Mouse (Mus musculus) macrophage (primary cell): ENCODE data around the gene Plpp1. TPM values are rescaled to one million over a fixed set of nuclear protein-coding genes. Genes with fewer than 3 reads are reported as not detected.

Experiments used
- H3K27ac ChIP-seq: fragments of 350-480 bp; formaldehyde crosslinking; 2 replicates; pipeline ENCODE4 v1.9.0; 2021
- H3K36me3 ChIP-seq: fragments of 350-480 bp; formaldehyde crosslinking; 2 replicates; pipeline ENCODE4 v1.9.0; 2021; ENCODE audit errors: inconsistent target
- H3K4me3 ChIP-seq: fragments of 350-480 bp; formaldehyde crosslinking; 2 replicates; pipeline ENCODE4 v1.9.0; 2021; ENCODE audit errors: inconsistent target
- H3K79me2 ChIP-seq: fragments of 350-480 bp; formaldehyde crosslinking; 2 replicates; pipeline ENCODE4 v1.9.0; 2021; ENCODE audit errors: inconsistent target
- WGBS: methylation state at CpG from one replicate; pipeline ENCODE4 v1.1.7; 2026; ENCODE audit warnings: inconsistent platforms; ENCODE audit not compliant: missing documents; 5-methylcytosine and 5-hydroxymethylcytosine counted together
- polyA plus RNA-seq: library from polyadenylated mRNA; stranded (reverse); fragments of 250-400 nt; gene quantifications from 3 replicates; pipeline ENCODE4 v1.2.4, GENCODE M21; 2018; ENCODE audit warnings: inconsistent platforms

The Plpp1 gene
- polyA plus RNA-seq, 1 experiment from 2014 or later = 0.46 TPM

GRCm38 (mm10) chr13:112845931-112846330 is 45.3 kb downstream of the Plpp1 start:
- 80% methylated on average over 3 of the region's 3 CpGs for WGBS
- Histone ChIP-seq H3K79me2 (no peaks in the 10 kb centered on the region), H3K4me3 (no peak overlapping the region), H3K27ac (no peak overlapping the region), H3K36me3 (no peaks in the 10 kb centered on the region)

DNA sequence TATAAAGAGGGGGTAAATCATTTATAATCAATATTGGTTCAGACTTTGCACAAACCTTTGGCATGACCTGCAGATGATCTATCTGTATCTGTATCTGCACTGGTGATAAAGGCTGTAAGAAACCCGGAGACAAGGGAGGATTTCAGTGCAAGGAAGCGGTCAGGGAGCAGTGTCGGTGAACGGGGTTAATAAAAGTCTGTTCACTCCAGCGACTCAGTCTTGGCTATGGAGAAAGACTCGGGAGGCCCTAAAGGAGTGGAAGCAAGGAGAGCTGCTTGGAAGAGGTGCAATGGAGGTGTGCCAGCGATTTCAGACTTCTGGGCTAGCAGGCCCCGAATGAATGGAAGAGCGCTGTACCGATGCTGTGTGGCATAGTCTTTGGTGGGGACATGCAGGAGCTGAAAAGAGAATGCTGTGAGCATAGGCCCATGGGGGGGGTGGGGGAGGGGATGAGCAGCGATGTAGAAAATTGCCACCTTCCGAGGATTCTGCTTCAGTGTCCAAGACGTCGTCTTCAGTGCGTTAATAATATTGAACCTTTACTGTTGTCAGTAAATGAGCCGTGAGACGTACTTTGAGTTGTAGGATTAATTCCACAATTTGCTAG is 53.2 kb downstream of the Plpp1 start:
- WGBS = 90% methylated on average over 17 of the region's 17 CpGs
- no peaks in the 10 kb centered on the region for H3K36me3 ChIP-seq
- H3K27ac ChIP-seq = no peak overlapping the region
- no peak overlapping the region for H3K4me3 ChIP-seq
- no peaks in the 10 kb centered on the region for H3K79me2 ChIP-seq

GRCm38 (mm10) chr13:112854402-112854801 is 53.8 kb downstream of the Plpp1 start:
- Histone ChIP-seq H3K27ac (no peak overlapping the region), H3K79me2 (no peaks in the 10 kb centered on the region), H3K36me3 (no peaks in the 10 kb centered on the region), H3K4me3 (no peak overlapping the region)
- 74% methylated on average over 6 of the region's 6 CpGs for WGBS

- WGBS = 96% methylated on average over 7 of the region's 7 CpGs
- H3K27ac ChIP-seq = no peak overlapping the region
- H3K36me3 ChIP-seq = no peaks in the 10 kb centered on the region
- no peaks in the 10 kb centered on the region for H3K79me2 ChIP-seq
- no peak overlapping the region for H3K4me3 ChIP-seq
These were observed 57.3 kb downstream of the Plpp1 start for GRCm38 (mm10) chr13:112857921-112858320.

GRCm38 (mm10) chr13:112859574-112860134 is 59.1 kb downstream of the Plpp1 start:
- Histone ChIP-seq H3K79me2 (no peaks in the 10 kb centered on the region), H3K4me3 (no peak overlapping the region), H3K36me3 (no peaks in the 10 kb centered on the region), H3K27ac (no peak overlapping the region)
- WGBS = 89% methylated on average over 19 of the region's 21 CpGs

DNA sequence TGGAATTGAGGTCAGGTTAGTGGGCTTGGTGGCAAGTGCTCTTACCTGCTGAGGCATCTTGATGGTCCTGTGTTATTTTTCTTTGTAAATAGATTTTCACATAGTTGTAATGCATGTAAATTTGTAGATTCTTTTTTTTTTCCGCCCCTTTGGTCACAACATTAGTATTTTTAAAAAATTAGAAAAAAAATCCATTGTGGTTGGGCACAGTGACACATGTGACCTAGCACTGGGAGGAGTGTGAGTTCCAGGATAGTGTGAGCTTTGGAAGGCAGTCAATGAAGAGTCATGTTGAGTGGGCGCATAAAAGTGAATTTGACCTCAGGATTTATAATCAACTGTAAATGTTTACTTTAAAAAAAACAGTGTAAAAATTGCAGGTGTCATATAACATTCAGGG is 59.8 kb downstream of the Plpp1 start:
- Histone ChIP-seq H3K27ac (no peak overlapping the region), H3K79me2 (no peaks in the 10 kb centered on the region), H3K4me3 (no peak overlapping the region), H3K36me3 (peaks cover 6% of the 10 kb centered on the region; the same call in 1 of the 2 replicates)
- WGBS = 90% methylated on average over 2 of the region's 2 CpGs

- Histone ChIP-seq H3K4me3 (no peak overlapping the region), H3K79me2 (no peaks in the 10 kb centered on the region), H3K36me3 (peaks cover 11% of the 10 kb centered on the region; the same call in 1 of the 2 replicates), H3K27ac (no peak overlapping the region)
- 97% methylated on average over 8 of the region's 9 CpGs for WGBS
These were observed 60.3 kb downstream of the Plpp1 start for GRCm38 (mm10) chr13:112860911-112861310.

- no peak overlapping the region for H3K4me3 ChIP-seq
- no peak overlapping the region for H3K27ac ChIP-seq
- H3K36me3 ChIP-seq = peaks cover 15% of the 10 kb centered on the region
- H3K79me2 ChIP-seq = no peaks in the 10 kb centered on the region
- 93% methylated on average over 4 of the region's 5 CpGs for WGBS
These were observed 61.3 kb downstream of the Plpp1 start for GRCm38 (mm10) chr13:112861825-112862306.

- H3K4me3 ChIP-seq = no peak overlapping the region
- H3K79me2 ChIP-seq = no peaks in the 10 kb centered on the region
- peaks cover 20% of the 10 kb centered on the region for H3K36me3 ChIP-seq
- 90% methylated on average over 3 of the region's 3 CpGs for WGBS
- no peak overlapping the region for H3K27ac ChIP-seq
These were observed 61.8 kb downstream of the Plpp1 start for GRCm38 (mm10) chr13:112862342-112862741.

DNA sequence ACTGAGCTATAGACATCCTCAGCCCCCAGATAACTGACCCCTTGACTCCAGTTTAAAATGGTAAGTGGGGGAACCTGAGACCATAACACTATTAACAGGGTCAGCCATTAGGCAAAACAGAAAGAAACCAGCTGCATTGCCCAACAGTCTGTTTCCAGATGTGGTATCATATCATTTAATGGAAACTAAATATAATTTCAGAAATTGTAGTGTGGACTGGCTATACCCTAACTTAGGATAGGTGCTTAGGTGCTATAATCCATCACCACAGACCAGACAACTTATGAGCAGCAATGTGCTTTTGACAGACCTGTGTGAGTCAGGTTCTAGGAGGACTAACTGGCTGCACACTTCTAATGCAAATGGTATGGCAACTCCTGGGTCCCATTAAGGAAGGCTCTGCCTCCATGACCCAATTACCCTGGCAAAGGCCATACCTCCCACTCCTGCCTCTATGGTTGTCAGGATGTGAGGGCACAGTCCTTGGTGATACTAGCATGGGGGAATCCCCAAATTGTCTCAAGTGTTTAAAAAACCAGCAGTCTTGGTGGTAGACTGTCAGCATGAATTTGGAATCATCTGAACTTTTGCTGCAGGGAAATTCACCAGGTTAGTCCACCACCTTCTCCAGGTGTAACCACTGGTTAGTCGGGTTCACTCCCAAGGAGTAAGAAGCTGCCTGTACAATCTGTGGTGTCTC is 62.5 kb downstream of the Plpp1 start:
- no peak overlapping the region for H3K4me3 ChIP-seq
- WGBS = 93% methylated on average over 1 of the region's 1 CpGs
- no peak overlapping the region for H3K27ac ChIP-seq
- H3K79me2 ChIP-seq = no peaks in the 10 kb centered on the region
- peaks cover 28% of the 10 kb centered on the region for H3K36me3 ChIP-seq

GRCm38 (mm10) chr13:112866782-112867181 is 66.2 kb downstream of the Plpp1 start:
- 89% methylated on average over 7 of the region's 7 CpGs for WGBS
- H3K27ac ChIP-seq = no peak overlapping the region
- H3K36me3 ChIP-seq = peaks cover 38% of the 10 kb centered on the region
- no peak overlapping the region for H3K4me3 ChIP-seq
- H3K79me2 ChIP-seq = no peaks in the 10 kb centered on the region

- Histone ChIP-seq H3K36me3 (peaks cover 40% of the 10 kb centered on the region), H3K79me2 (no peaks in the 10 kb centered on the region), H3K27ac (no peak overlapping the region), H3K4me3 (no peak overlapping the region)
- WGBS = 94% methylated on average over 8 of the region's 8 CpGs
These were observed 66.8 kb downstream of the Plpp1 start for GRCm38 (mm10) chr13:112867381-112867780.

GRCm38 (mm10) chr13:112870039-112870690 is 69.6 kb downstream of the Plpp1 start:
- 55% methylated on average over 11 of the region's 11 CpGs for WGBS
- peaks cover 63% of the 10 kb centered on the region for H3K36me3 ChIP-seq
- no peak overlapping the region for H3K27ac ChIP-seq

GRCm38 (mm10) chr13:112871500-112872266 is 71.1 kb downstream of the Plpp1 start:
- Histone ChIP-seq H3K79me2 (no peaks in the 10 kb centered on the region), H3K27ac (no peak overlapping the region), H3K36me3 (peaks cover 58% of the 10 kb centered on the region), H3K4me3 (no peak overlapping the region)
- WGBS = 59% methylated on average over 17 of the region's 17 CpGs

More at GRCm38 (mm10) chr13:112870039-112870690, 69.6 kb downstream of the Plpp1 start:
- H3K4me3 ChIP-seq = no peak overlapping the region
- no peaks in the 10 kb centered on the region for H3K79me2 ChIP-seq
